ENCODE assay signal across 10 mouse cellular contexts in genomic region chr12:8975076-8975475, GRCm38 (mm10). TPM values are rescaled to one million over a fixed set of nuclear protein-coding genes. Genes with fewer than 3 reads are reported as not detected.
DNase-seq lines count a peak whose midpoint lies in the region; ATAC-seq and TF ChIP-seq lines count a peak whose summit lies in the region.
"Had no signal": no experiment of that assay in that cellular context is flagged by ENCODE, and none has a peak within 500 bp of the region (broad histone marks: within the 10 kb centered on the region; RNA-seq: fewer than 3 reads in every experiment).

No protein-coding gene starts in this region.

- H3K4me2 ChIP-seq in hindbrain, embryonic 15.5 days: peak overlapping the region; percentile 70

- TF ChIP-seq CTCF in layer of hippocampus, adult 2 months (conservative IDR thresholded peaks at IDR 0.05): peak; percentile 46

- 94% methylated on average over 3 of the region's 3 CpGs for WGBS in hindbrain, embryonic 15.5 days

- no peaks in the 10 kb centered on the region for H3K27me3 ChIP-seq in hindbrain, embryonic 15.5 days
- H3K27me3 ChIP-seq: CH12.LX had no signal

- peaks cover 21% of the 10 kb centered on the region for H3K4me1 ChIP-seq in hindbrain, embryonic 15.5 days (replicated peaks)

- no peak for DNase-seq in layer of hippocampus, adult 2 months (ENCODE audit: low spot score in 2 of 2)
- no peak for DNase-seq in layer of hippocampus, postnatal 10 days (ENCODE audit: low spot score in 2 of 2)
- DNase-seq in ZHBTc4 (ENCODE audit: low read depth, low spot score): peak; percentile 66
- DNase-seq in naive thymus-derived CD4-positive, alpha-beta T cell, adult 2 months (ENCODE audit: low read depth): peak; percentile 13
- DNase-seq in layer of hippocampus, postnatal 25 days (ENCODE audit: extremely low spot score in 1 of 2, low spot score in 1 of 2): no peak
- no peak for DNase-seq in ovary, postnatal 10 days (ENCODE audit: low spot score)
- DNase-seq in gastrocnemius, postnatal 10 days: no peak

- H3K4me3 ChIP-seq in layer of hippocampus, adult 2 months: no peak overlapping the region; the same call in 1 of the 2 replicates
- peak overlapping the region; percentile 52; the same call in 1 of the 2 replicates for H3K4me3 ChIP-seq in hindbrain, embryonic 15.5 days

- H3K9ac ChIP-seq in hindbrain, embryonic 15.5 days: no peak overlapping the region

- no peaks in the 10 kb centered on the region for H3K9me3 ChIP-seq in hindbrain, embryonic 15.5 days

- H3K27ac ChIP-seq in layer of hippocampus, adult 2 months: no peak overlapping the region
- no peak overlapping the region for H3K27ac ChIP-seq in hindbrain, embryonic 15.5 days (replicated peaks)

- peaks cover 4% of the 10 kb centered on the region; the same call in 1 of the 2 replicates for H3K36me3 ChIP-seq in hindbrain, embryonic 15.5 days

- ATAC-seq in hindbrain, embryonic 15.5 days (ENCODE audit: low FRiP score, low read depth): no peak

RNA-seq across cellular contexts. Expression of gene Wdr35, which starts 1.4 kb away (rescaled TPM):
- 10 to 100 TPM; 36.7 to 49.3 TPM for total RNA-seq in layer of hippocampus, adult 2 months (2021)
- 10 to 100 TPM; 43.0 to 47.6 TPM for total RNA-seq in layer of hippocampus, postnatal 10 days (2021)
- polyA plus RNA-seq in hindbrain, embryonic 15.5 days (2015; fragmentation: Nextera tagmentation; extraction: Ambion mirVana): 21.7 and 22.5 TPM in 2 replicates
- 10 to 100 TPM; 41.6 to 45.3 TPM for total RNA-seq in layer of hippocampus, postnatal 25 days (2021)
- 10 to 100 TPM; 10.7 to 13.9 TPM for total RNA-seq in gastrocnemius, postnatal 10 days (2021)

RNA-seq across cellular contexts. Expression of gene Matn3, which starts 27.3 kb away (rescaled TPM):
- not detected for total RNA-seq in layer of hippocampus, adult 2 months (2021)
- total RNA-seq in layer of hippocampus, postnatal 10 days (2021): under 1 TPM in 1 of 2 experiments, not detected in 1; 0.11 TPM
- polyA plus RNA-seq in hindbrain, embryonic 15.5 days (2015; fragmentation: Nextera tagmentation; extraction: Ambion mirVana): 0.08 and 0.31 TPM in 2 replicates
- not detected for total RNA-seq in layer of hippocampus, postnatal 25 days (2021)
- under 1 TPM; 0.54 to 0.92 TPM for total RNA-seq in gastrocnemius, postnatal 10 days (2021)
- total RNA-seq: CH12.LX; common myeloid progenitor, adult 5-6 weeks had no signal

RNA-seq across cellular contexts. Expression of gene Laptm4a, which starts 53.6 kb away (rescaled TPM):
- total RNA-seq in layer of hippocampus, adult 2 months (2021): 100 to 1,000 TPM; 208 to 222 TPM
- 100 to 1,000 TPM; 205 to 226 TPM for total RNA-seq in layer of hippocampus, postnatal 10 days (2021)
- polyA plus RNA-seq in hindbrain, embryonic 15.5 days (2015; fragmentation: Nextera tagmentation; extraction: Ambion mirVana): 196 and 201 TPM in 2 replicates
- total RNA-seq in layer of hippocampus, postnatal 25 days (2021): 100 to 1,000 TPM; 222 to 223 TPM
- 100 to 1,000 TPM; 408 to 423 TPM for total RNA-seq in gastrocnemius, postnatal 10 days (2021)

RNA-seq across cellular contexts. Expression of gene Ttc32, which starts 54.7 kb away (rescaled TPM):
- 1 to 10 TPM; 4.7 to 5.3 TPM for total RNA-seq in layer of hippocampus, adult 2 months (2021)
- 1 to 10 TPM; 3.7 to 4.4 TPM for total RNA-seq in layer of hippocampus, postnatal 10 days (2021)
- 7.4 and 9.5 TPM in 2 replicates for polyA plus RNA-seq in hindbrain, embryonic 15.5 days (2015; fragmentation: Nextera tagmentation; extraction: Ambion mirVana)
- 1 to 10 TPM; 4.4 to 5.7 TPM for total RNA-seq in layer of hippocampus, postnatal 25 days (2021)
- total RNA-seq in gastrocnemius, postnatal 10 days (2021): 10 to 100 TPM; 14.4 to 15.7 TPM

Comparison
In these comparisons a context has a peak if more than half of its experiments do, and no peak if none do; other contexts are left out.
1. DNase-seq: peak in ZHBTc4 (single experiment) and naive thymus-derived CD4-positive, alpha-beta T cell, adult 2 months (single experiment); none in layer of hippocampus, adult 2 months (0 of 2), layer of hippocampus, postnatal 10 days (0 of 2), layer of hippocampus, postnatal 25 days (0 of 2), ovary, postnatal 10 days (single experiment) and gastrocnemius, postnatal 10 days (single experiment).